Mouse (Mus musculus) C2C12 (cell line): ENCODE results near the gene Mindy4.

Source experiments
- CTCF ChIP-seq: IDR thresholded peaks from one replicate; pipeline ENCODE4 v1.5.1; 2011; ENCODE audit not compliant: control insufficient read depth, insufficient read depth, insufficient read length
- FOSL1 ChIP-seq: IDR thresholded peaks from one replicate; pipeline ENCODE4 v1.8.0; 2011; ENCODE audit warnings: mild to moderate bottlenecking, low read length; ENCODE audit not compliant: poor library complexity, insufficient read depth, severe bottlenecking
- USF1 ChIP-seq: IDR thresholded peaks from one replicate; pipeline ENCODE4 v1.6.1; 2011; ENCODE audit warnings: low read depth, mild to moderate bottlenecking, control low read depth, moderate library complexity

- TF ChIP-seq USF1 (no peak), CTCF (no peak), FOSL1 (no peak)
Measured at GRCm38 (mm10) chr6:55275786-55276185, 72.6 kb downstream of the Mindy4 start.
